Comparison of ENCODE assay signal across 9 mouse cellular contexts in genomic region chr15:92520677-92521225, GRCm38 (mm10).
DNase-seq lines count a peak whose midpoint lies in the region; ATAC-seq and TF ChIP-seq lines count a peak whose summit lies in the region.
"Had no signal": no experiment of that assay in that cellular context is flagged by ENCODE, and none has a peak within 500 bp of the region (broad histone marks: within the 10 kb centered on the region; RNA-seq: fewer than 3 reads in every experiment).

No protein-coding gene starts in this region.

- H3K4me2 ChIP-seq in hindbrain, embryonic 14.5 days (replicated peaks): peak overlapping the region; percentile 34
- peak overlapping the region; percentile 40; the same call in 1 of the 2 replicates for H3K4me2 ChIP-seq in limb, embryonic 12.5 days

- no peak overlapping the region; the same call in 1 of the 2 replicates for H3K27ac ChIP-seq in hindbrain, embryonic 14.5 days
- H3K27ac ChIP-seq in limb, embryonic 12.5 days: no peak overlapping the region
- no peak overlapping the region for H3K27ac ChIP-seq in gastrocnemius, adult 2 months

- H3K4me1 ChIP-seq in hindbrain, embryonic 14.5 days (replicated peaks; ENCODE audit: control insufficient read depth, insufficient read depth, low read length): peaks cover 19% of the 10 kb centered on the region
- H3K4me1 ChIP-seq in limb, embryonic 12.5 days (replicated peaks): peaks cover 19% of the 10 kb centered on the region

- TF ChIP-seq CTCF in gastrocnemius, adult 2 months (IDR thresholded peaks at IDR 0.05): no peak

- 32% methylated on average over 19 of the region's 19 CpGs for WGBS in hindbrain, embryonic 14.5 days
- 23% methylated on average over 19 of the region's 19 CpGs for WGBS in limb, embryonic 12.5 days

- DNase-seq in frontal cortex, postnatal 36 days (ENCODE audit: low spot score in 2 of 2): peak; percentile 9 to 37
- DNase-seq in frontal cortex, postnatal 10 days (ENCODE audit: low spot score in 2 of 2): no peak
- peak; percentile 11 for DNase-seq in Muller cell, postnatal 12 days (ENCODE audit: inconsistent ontology term)
- peak; percentile 66 for DNase-seq in hindbrain, embryonic 14.5 days (ENCODE audit: low spot score)
- DNase-seq in urinary bladder, postnatal 10 days (ENCODE audit: low spot score): no peak
- no peak for DNase-seq in adrenal gland, postnatal 10 days
- DNase-seq in gastrocnemius, adult 2 months: no peak
- DNase-seq: gastrocnemius, postnatal 14 days had no signal

- H3K36me3 ChIP-seq in hindbrain, embryonic 14.5 days (replicated peaks; ENCODE audit: control insufficient read depth, insufficient read depth): no peaks in the 10 kb centered on the region
- H3K36me3 ChIP-seq in limb, embryonic 12.5 days: no peaks in the 10 kb centered on the region

- no peaks in the 10 kb centered on the region for H3K9me3 ChIP-seq in hindbrain, embryonic 14.5 days (ENCODE audit: control insufficient read depth, low read length)
- H3K9me3 ChIP-seq in limb, embryonic 12.5 days: no peaks in the 10 kb centered on the region

- no peaks in the 10 kb centered on the region for H3K27me3 ChIP-seq in hindbrain, embryonic 14.5 days (ENCODE audit: control insufficient read depth, insufficient read depth, low read length)
- peaks cover 13% of the 10 kb centered on the region; the same call in 1 of the 2 replicates for H3K27me3 ChIP-seq in limb, embryonic 12.5 days

- intact Hi-C loops in gastrocnemius, adult 2 months (cut with DNase I): no loop called here

- ATAC-seq in hindbrain, embryonic 14.5 days (ENCODE audit: low FRiP score): peak; percentile 64; the same call in 1 of the 2 replicates
- no peak for ATAC-seq in limb, embryonic 12.5 days (ENCODE audit: insufficient number of reproducible peaks, insufficient read depth, low FRiP score, low TSS enrichment, low read depth)

- no peak overlapping the region for H3K4me3 ChIP-seq in hindbrain, embryonic 14.5 days (replicated peaks; ENCODE audit: low read length)
- H3K4me3 ChIP-seq in limb, embryonic 12.5 days (replicated peaks): no peak overlapping the region
- H3K4me3 ChIP-seq in gastrocnemius, adult 2 months: no peak overlapping the region

- H3K9ac ChIP-seq in hindbrain, embryonic 14.5 days: peak overlapping the region; percentile 28; the same call in 1 of the 2 replicates
- H3K9ac ChIP-seq in limb, embryonic 12.5 days (replicated peaks): no peak overlapping the region

Comparison
In these comparisons a context has a peak if more than half of its experiments do, and no peak if none do; other contexts are left out.
1. DNase-seq: peak in frontal cortex, postnatal 36 days (2 of 2), Muller cell, postnatal 12 days (single experiment) and hindbrain, embryonic 14.5 days (single experiment); none in frontal cortex, postnatal 10 days (0 of 2), urinary bladder, postnatal 10 days (single experiment), adrenal gland, postnatal 10 days (single experiment) and gastrocnemius, adult 2 months (single experiment).